Mouse (Mus musculus) C2C12 (cell line): ENCODE data around the gene Lipc. TPM values are rescaled to one million over a fixed set of nuclear protein-coding genes. Genes with fewer than 3 reads are reported as not detected.

Experiments used
- H3K27me3 ChIP-seq: one replicate; pipeline ENCODE4 v1.6.1; 2011; ENCODE audit not compliant: control insufficient read depth, insufficient read depth, insufficient read length
- H3K36me3 ChIP-seq: one replicate; pipeline ENCODE4 v1.6.1; 2011; ENCODE audit not compliant: control insufficient read depth, insufficient read depth
- H3K4me3 ChIP-seq: one replicate; pipeline ENCODE4 v1.5.1; 2011; ENCODE audit warnings: mild to moderate bottlenecking, control low read depth; ENCODE audit not compliant: poor library complexity, insufficient read depth, severe bottlenecking
- H3K79me2 ChIP-seq: one replicate; pipeline ENCODE4 v1.6.1; 2011; ENCODE audit not compliant: control insufficient read depth, insufficient read depth
- H3K79me3 ChIP-seq: one replicate; pipeline ENCODE4 v1.6.1; 2011; ENCODE audit warnings: low read depth, control low read depth
- H3ac ChIP-seq: one replicate; pipeline ENCODE3; 2011; ENCODE audit warnings: low read depth; ENCODE audit not compliant: control insufficient read depth, insufficient read length
- CEBPB ChIP-seq: IDR thresholded peaks from one replicate; pipeline ENCODE4 v1.6.1; 2011; ENCODE audit warnings: low read depth, mild to moderate bottlenecking, control low read depth, moderate library complexity
- CTCF ChIP-seq: IDR thresholded peaks from one replicate; pipeline ENCODE4 v1.5.1; 2011; ENCODE audit not compliant: control insufficient read depth, insufficient read depth, insufficient read length
- FOSL1 ChIP-seq: IDR thresholded peaks from one replicate; pipeline ENCODE4 v1.8.0; 2011; ENCODE audit warnings: mild to moderate bottlenecking, low read length; ENCODE audit not compliant: poor library complexity, insufficient read depth, severe bottlenecking
- MAX ChIP-seq: IDR thresholded peaks from one replicate; pipeline ENCODE4 v1.6.1; 2011; ENCODE audit warnings: mild to moderate bottlenecking, control low read depth
- MYOD1 ChIP-seq: IDR thresholded peaks from one replicate; pipeline ENCODE4 v1.6.1; 2011; ENCODE audit warnings: low read depth; ENCODE audit not compliant: control insufficient read depth, insufficient read length
- MYOG ChIP-seq: IDR thresholded peaks from one replicate; pipeline ENCODE4 v1.6.1; 2011; ENCODE audit not compliant: control insufficient read depth, insufficient read length; ENCODE audit errors: extremely low read depth
- USF1 ChIP-seq: IDR thresholded peaks from one replicate; pipeline ENCODE4 v1.6.1; 2011; ENCODE audit warnings: low read depth, mild to moderate bottlenecking, control low read depth, moderate library complexity
- polyA plus RNA-seq: library from polyadenylated mRNA; unstranded; fragments of >200 nt; fragmentation: generic; extraction: Trizol; gene quantifications from one replicate; pipeline ENCODE4 v1.2.1, GENCODE M21; 2012; ENCODE audit warnings: missing spikeins

The Lipc gene
- polyA plus RNA-seq, 1 experiment: not detected

GRCm38 (mm10) chr9:70954226-70954625, 2.2 kb upstream of the Lipc start:
- no peaks in the 10 kb centered on the region for H3K36me3 ChIP-seq
- H3K4me3 ChIP-seq: no peak overlapping the region
- no peaks in the 10 kb centered on the region for H3K79me3 ChIP-seq
- TF ChIP-seq MYOG (no peak), CTCF (no peak), FOSL1 (no peak), MAX (no peak), MYOD1 (no peak), USF1 (no peak), CEBPB (no peak)
- no peaks in the 10 kb centered on the region for H3K79me2 ChIP-seq
- no peak overlapping the region for H3ac ChIP-seq
- H3K27me3 ChIP-seq: peaks cover 4% of the 10 kb centered on the region

GRCm38 (mm10) chr9:70949336-70949735, 2.7 kb downstream of the Lipc start:
- no peak overlapping the region for H3K4me3 ChIP-seq
- no peaks in the 10 kb centered on the region for H3K79me2 ChIP-seq
- H3ac ChIP-seq: no peak overlapping the region
- TF ChIP-seq MAX (no peak), MYOD1 (no peak), MYOG (no peak), CEBPB (no peak), CTCF (no peak)
- H3K27me3 ChIP-seq: peaks cover 1% of the 10 kb centered on the region
- H3K79me3 ChIP-seq: no peaks in the 10 kb centered on the region
- no peaks in the 10 kb centered on the region for H3K36me3 ChIP-seq

DNA sequence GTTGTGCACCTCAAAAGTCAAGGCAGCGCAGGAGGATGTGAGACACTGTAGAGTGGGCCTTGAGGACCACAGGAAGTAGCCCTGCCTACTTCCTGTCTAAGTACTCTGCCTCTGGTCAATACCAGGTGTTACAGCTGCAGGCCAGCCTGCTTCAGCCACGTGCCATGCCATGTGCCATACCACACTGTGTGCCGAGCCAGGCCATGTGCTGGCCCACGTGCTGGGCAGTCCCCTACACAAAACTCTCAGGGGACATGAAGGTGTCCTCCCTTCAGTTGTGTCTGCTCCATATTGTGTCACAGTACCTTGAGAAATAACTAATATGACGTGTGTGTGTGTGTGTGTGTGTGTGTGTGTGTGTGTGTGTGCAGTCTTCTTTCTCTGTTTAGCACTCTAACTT, 4.7 kb downstream of the Lipc start:
- Histone ChIP-seq H3K79me3 (no peaks in the 10 kb centered on the region), H3K27me3 (no peaks in the 10 kb centered on the region), H3ac (no peak overlapping the region), H3K79me2 (no peaks in the 10 kb centered on the region), H3K36me3 (no peaks in the 10 kb centered on the region), H3K4me3 (no peak overlapping the region)
- TF ChIP-seq MYOD1 (no peak), USF1 (no peak), FOSL1 (no peak), MYOG (no peak), CTCF (no peak), CEBPB (no peak), MAX (no peak)

DNA sequence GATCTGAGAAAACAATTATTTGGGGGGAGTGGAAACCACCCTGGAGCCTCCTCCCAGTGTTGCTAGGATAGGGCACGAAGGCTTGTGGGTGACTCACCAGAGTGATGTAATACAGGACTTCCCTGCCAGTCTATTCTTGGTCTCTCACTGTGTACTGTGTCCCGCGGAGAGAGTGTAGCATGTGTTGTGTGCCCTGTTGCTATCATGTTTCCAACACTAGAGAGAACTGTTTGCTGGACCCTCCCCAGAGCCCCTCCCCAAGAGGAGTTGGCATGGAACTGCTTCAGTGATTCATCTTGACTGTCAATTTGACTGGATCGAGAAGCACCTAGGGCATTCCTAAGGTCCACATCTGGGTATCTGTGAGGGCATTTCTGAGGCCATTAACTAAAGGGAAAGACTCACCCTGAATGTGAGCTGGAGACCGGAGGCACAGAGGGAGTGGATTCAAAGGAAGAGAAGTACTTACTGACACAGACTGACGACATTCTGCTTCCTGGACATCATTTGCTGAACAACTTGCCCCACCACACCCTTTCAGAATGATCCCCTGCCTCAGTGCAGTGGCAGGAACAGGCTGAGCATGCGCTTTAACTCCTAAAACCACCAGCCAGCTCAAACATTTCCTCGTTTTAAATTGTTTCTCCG, 9.2 kb downstream of the Lipc start:
- no peak overlapping the region for H3ac ChIP-seq
- no peaks in the 10 kb centered on the region for H3K79me2 ChIP-seq

GRCm38 (mm10) chr9:70939752-70940501, 12.1 kb downstream of the Lipc start:
- no peaks in the 10 kb centered on the region for H3K27me3 ChIP-seq
- H3K79me2 ChIP-seq: no peaks in the 10 kb centered on the region
- no peak for TF ChIP-seq MYOG
- no peak for TF ChIP-seq MAX
- no peak for TF ChIP-seq CTCF
- no peak for TF ChIP-seq FOSL1
- no peak for TF ChIP-seq USF1
- TF ChIP-seq MYOD1: no peak
- TF ChIP-seq CEBPB: no peak
- no peaks in the 10 kb centered on the region for H3K79me3 ChIP-seq
- H3ac ChIP-seq: no peak overlapping the region
- H3K36me3 ChIP-seq: no peaks in the 10 kb centered on the region
- no peak overlapping the region for H3K4me3 ChIP-seq

More for the DNA sequence above, 9.2 kb downstream of the Lipc start:
- Histone ChIP-seq H3K27me3 (no peaks in the 10 kb centered on the region), H3K36me3 (no peaks in the 10 kb centered on the region), H3K79me3 (no peaks in the 10 kb centered on the region), H3K4me3 (no peak overlapping the region)
- TF ChIP-seq FOSL1: peak; percentile 70
- no peak for TF ChIP-seq MYOG
- no peak for TF ChIP-seq USF1
- TF ChIP-seq CTCF: no peak
- peak; percentile 53 for TF ChIP-seq MYOD1
- peak; percentile 68 for TF ChIP-seq CEBPB
